Mouse (Mus musculus) retina, postnatal 7 days (tissue): ENCODE data around the gene Gnb1l.
"Not testable (repeated sequence)": the region's sequence is repeated elsewhere in the genome, so short reads cannot be mapped to it uniquely, and the experiment has no call there.

ENCODE experiments used
- DNase-seq: peaks from one replicate; pipeline ENCODE4 v3.0.0-alpha.2; 2012; ENCODE audit warnings: low read depth, low spot score

Gene Gnb1l

GRCm38 (mm10) chr16:18482431-18482830 lies 16.1 kb upstream of the Gnb1l start:
- DNase-seq, result no peak

GRCm38 (mm10) chr16:18483839-18484238 lies 14.7 kb upstream of the Gnb1l start:
- DNase-seq, result no peak

GRCm38 (mm10) chr16:18484386-18484785 lies 14.1 kb upstream of the Gnb1l start:
- DNase-seq, result no peak

- DNase-seq, result no peak
Observed at GRCm38 (mm10) chr16:18484794-18485435, 13.6 kb upstream of the Gnb1l start.

GRCm38 (mm10) chr16:18486126-18486525 lies 12.4 kb upstream of the Gnb1l start:
- DNase-seq, result no peak

- DNase-seq, result no peak
Observed at GRCm38 (mm10) chr16:18490281-18490680, 8.2 kb upstream of the Gnb1l start.

- no peak for DNase-seq
Observed at GRCm38 (mm10) chr16:18490894-18491293, 7.6 kb upstream of the Gnb1l start.

- no peak for DNase-seq
Observed at GRCm38 (mm10) chr16:18497865-18498515, 523 bp upstream of the Gnb1l start.

GRCm38 (mm10) chr16:18498996-18499395 lies 483 bp downstream of the Gnb1l start:
- no peak for DNase-seq

GRCm38 (mm10) chr16:18501531-18501930 lies 3.0 kb downstream of the Gnb1l start:
- no peak for DNase-seq

GRCm38 (mm10) chr16:18503566-18504342 lies 5.2 kb downstream of the Gnb1l start:
- no peak for DNase-seq

GRCm38 (mm10) chr16:18506524-18507199 lies 8.1 kb downstream of the Gnb1l start:
- DNase-seq, result no peak

GRCm38 (mm10) chr16:18507200-18507549 lies 8.7 kb downstream of the Gnb1l start:
- no peak for DNase-seq

GRCm38 (mm10) chr16:18511741-18512140 lies 13.2 kb downstream of the Gnb1l start:
- no peak for DNase-seq

GRCm38 (mm10) chr16:18513508-18513907 lies 15.0 kb downstream of the Gnb1l start:
- no peak for DNase-seq

- DNase-seq, result no peak
Observed at GRCm38 (mm10) chr16:18518091-18518490, 19.6 kb downstream of the Gnb1l start.

- no peak for DNase-seq
Observed at GRCm38 (mm10) chr16:18523563-18524245, 25.2 kb downstream of the Gnb1l start.

GRCm38 (mm10) chr16:18528656-18529055 lies 30.1 kb downstream of the Gnb1l start:
- DNase-seq, result no peak

GRCm38 (mm10) chr16:18533061-18533460 lies 34.5 kb downstream of the Gnb1l start:
- not testable (repeated sequence) for DNase-seq

GRCm38 (mm10) chr16:18537407-18537990 lies 39.0 kb downstream of the Gnb1l start:
- DNase-seq, result no peak

- no peak for DNase-seq
Observed at GRCm38 (mm10) chr16:18539281-18539680, 40.8 kb downstream of the Gnb1l start.
